Mouse (Mus musculus) CD4-positive helper T cell, adult 2 months (primary cell): ENCODE results near the gene Nxnl1.

Experiments used
- DNase-seq: peaks from one replicate; pipeline ENCODE4 v3.0.0-alpha.2; 2012; ENCODE audit warnings: low read depth, missing footprints, low spot score

Nxnl1 gene

DNA sequence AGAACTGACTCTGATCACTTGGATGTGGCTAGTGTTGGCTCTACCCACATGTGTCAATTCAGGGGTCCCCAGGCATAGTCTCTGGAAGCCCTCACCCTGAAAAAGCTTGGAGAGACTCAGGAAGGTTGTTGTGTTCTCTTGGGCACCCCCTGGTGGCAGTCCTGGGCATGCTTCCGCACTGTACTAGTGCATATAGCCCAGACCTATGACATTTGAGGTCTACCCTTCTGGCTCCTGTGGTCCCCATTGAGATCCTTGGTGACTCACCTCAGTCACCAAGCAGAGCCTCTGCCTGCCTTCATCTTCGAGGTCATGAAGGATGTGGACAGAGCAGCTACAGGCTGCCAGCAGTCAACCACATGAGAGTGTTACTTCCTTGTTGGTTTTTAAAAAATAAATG is 20.5 kb upstream of the Nxnl1 start:
- DNase-seq = peak; percentile 55

DNA sequence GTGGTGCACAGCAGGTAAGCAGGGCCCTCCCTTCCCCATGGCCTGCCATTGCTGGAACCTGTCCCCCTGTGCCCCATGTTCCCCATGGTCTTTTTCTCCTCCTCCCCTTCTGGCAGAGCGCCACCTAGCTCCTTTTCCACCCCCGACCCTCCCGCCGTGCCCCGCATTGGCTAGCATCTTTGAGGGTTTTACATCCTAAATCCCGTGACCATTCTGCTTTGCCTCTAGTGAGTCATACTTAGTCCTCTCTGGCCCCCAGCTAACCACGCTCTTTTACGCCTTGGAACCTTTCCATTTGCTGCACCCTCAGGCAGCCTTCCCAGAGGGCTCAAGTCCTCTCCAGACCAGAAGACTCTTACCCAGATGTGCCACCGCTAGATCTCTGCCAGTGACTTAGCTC is 13.8 kb upstream of the Nxnl1 start:
- no peak for DNase-seq

GRCm38 (mm10) chr8:71579476-71579875 is 13.1 kb upstream of the Nxnl1 start:
- DNase-seq = no peak

- no peak for DNase-seq
Observed at GRCm38 (mm10) chr8:71579009-71579408, 12.6 kb upstream of the Nxnl1 start.

GRCm38 (mm10) chr8:71577856-71578387 is 11.5 kb upstream of the Nxnl1 start:
- DNase-seq = no peak

- DNase-seq = no peak
Observed at GRCm38 (mm10) chr8:71575020-71575419, 8.6 kb upstream of the Nxnl1 start.

- no peak for DNase-seq
Observed at GRCm38 (mm10) chr8:71574426-71574825, 8.0 kb upstream of the Nxnl1 start.

DNA sequence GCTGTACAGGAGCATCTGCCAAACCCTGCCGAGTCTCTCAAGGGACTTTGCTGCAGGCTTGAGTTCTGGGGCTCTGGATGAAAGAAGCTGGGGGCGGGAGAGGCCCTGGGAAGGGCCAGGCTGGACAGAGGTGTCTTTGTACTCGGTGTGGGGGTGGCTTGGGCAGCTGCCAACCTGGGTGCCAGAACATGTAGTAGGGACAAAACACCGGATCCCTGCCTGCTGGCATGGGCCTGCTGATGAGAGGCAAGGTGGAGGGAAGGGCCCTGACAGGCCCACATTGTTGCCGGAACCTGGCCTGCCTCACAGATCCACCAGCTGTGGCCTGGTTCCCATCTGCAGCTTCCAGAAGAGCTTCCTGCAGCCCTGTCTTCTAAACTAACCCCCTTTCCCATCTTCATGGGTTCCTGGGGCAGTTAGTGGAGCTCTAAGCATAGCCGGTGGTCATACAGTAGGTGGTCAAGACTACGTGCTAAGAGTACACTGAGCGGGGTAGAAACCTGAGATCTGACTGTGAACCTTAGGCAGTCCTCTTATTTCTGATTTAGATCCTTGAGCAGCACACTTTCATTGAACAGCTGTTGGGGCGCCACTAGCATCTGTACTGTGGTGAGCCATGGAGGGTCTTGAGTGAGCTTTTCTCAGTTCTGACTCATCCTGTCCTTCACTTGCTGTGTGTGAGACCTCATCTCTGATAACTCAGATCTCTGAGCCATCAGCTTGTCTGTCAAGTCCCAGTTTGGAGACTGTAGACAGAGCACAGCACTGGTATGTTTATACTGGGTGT is 6.6 kb upstream of the Nxnl1 start:
- no peak for DNase-seq

GRCm38 (mm10) chr8:71572077-71572476 is 5.7 kb upstream of the Nxnl1 start:
- no peak for DNase-seq

DNA sequence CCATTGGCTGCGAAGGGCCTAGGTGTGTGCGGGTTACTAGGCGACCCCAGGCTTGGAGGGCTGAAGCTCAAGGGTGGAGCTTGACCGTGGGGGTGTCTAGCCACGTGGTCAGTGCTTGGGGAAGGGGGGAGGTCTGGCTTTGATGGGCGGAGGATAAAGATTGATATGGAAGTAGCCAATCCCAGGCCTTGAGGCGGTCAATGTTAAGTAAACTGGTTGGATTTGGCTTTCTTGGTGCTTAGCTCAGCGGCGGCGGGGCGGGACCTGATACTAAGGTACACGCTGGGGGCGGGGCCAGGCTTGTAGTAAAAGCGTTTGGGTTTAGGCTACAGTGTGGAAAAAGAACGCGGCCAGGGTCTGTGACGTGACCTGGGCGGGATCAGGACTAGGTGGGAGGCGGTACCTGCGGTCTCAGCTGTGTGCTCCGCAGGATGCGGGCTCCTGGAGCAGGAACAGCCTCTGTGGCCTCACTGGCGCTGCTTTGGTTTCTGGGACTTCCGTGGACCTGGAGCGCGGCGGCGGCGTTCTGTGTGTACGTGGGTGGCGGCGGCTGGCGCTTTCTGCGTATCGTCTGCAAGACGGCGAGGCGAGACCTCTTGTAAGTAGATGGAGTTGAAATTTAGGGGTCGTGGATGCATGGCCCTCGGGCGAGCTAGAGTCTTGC is 4.0 kb upstream of the Nxnl1 start:
- DNase-seq = peak; percentile 97

DNA sequence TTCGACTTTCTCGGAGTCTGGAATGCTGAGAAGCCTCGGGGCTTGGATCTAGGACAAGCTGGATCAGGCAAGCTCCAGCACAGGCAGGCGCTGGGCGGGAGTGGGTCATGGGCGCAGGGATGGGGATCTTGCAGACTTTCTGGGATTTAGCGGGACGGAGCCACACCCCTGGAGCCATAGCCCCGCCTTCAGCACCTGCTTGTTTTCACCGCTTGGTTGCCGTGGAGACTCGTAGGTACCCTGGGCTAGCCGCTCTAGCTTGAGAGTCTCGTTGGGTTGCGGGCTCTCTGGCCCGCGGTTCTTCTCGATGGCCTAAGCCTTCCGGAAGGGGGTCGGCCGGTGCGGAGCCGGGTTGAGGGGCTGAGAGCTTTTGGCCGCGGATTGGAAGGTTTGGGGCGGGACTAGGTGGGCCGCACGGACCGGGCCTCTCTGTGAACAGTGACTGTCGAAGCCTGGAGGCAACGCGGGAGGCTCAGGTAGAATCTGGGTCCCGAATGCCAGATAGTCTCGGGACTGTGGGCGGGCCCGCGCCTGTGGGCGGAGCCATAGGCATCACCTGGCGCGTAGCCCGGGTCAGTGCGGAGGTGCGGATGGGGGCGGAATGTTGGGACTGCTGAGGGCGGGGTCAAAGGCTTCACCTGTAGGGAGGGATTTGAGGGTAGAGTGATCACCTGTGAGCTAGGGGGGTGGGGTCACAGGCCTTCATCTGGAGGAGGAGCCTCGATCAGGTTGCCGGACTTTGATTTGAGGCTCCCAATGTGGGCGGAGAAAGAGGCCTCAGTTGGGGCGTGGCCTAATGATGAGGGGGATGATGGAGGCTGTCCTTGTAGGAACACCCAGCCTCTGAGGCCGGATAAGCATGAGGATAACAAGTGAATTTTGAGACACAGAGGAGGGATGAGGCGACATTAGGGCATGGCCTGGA is 3.2 kb upstream of the Nxnl1 start:
- peak; percentile 83 for DNase-seq

GRCm38 (mm10) chr8:71568941-71569340 is 2.5 kb upstream of the Nxnl1 start:
- DNase-seq = no peak

GRCm38 (mm10) chr8:71568387-71568937 is 2.1 kb upstream of the Nxnl1 start, which contains the start of gene Slc27a1:
TSS of gene Slc27a1 (plus strand) at chr8:71568882.
- no peak for DNase-seq

DNA sequence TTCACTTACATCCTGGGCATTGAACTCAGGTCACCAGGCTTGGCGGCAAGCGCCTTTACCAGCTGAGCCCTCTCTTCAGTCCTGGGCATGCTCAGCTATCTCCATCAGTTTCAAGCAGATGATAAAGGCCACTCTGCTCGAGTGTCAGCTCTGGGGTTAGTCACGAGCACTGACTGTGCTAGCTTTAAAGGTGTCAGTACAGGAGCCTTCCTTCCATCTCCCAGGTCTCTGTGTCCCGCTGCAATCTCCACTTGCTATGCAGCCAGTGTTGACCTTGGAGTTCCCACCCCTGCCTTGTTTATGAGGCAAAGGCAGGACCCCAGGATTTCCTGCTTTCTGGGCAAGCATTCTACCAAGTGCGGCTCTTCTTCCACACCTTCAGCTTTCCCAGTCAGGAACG is 1.2 kb upstream of the Nxnl1 start:
- no peak for DNase-seq

- no peak for DNase-seq
Observed at GRCm38 (mm10) chr8:71563992-71564391, 2.4 kb downstream of the Nxnl1 start.

- DNase-seq = peak; percentile 74
Observed at GRCm38 (mm10) chr8:71562751-71563150, 3.6 kb downstream of the Nxnl1 start.

GRCm38 (mm10) chr8:71561401-71561800 is 5.0 kb downstream of the Nxnl1 start:
- peak; percentile 84 for DNase-seq

DNA sequence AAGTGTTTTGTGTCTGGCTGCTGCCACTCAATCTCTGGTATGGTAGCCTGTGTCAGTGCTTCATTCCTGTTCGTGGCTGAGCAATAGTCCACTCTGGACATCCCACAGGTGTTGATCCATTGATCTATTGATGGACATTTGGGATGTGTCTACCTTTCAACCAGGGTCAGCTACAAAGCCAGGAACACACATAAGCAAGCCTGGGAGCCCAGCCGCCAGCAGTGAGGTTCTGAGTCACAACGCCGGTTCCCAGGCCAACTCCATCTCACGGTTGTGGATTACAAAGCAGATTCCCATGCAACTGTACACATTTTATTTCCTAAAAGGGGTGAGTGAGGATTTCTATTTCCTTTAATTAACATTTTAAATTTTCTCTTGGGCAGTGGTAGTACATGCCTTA is 5.6 kb downstream of the Nxnl1 start:
- DNase-seq = no peak

DNA sequence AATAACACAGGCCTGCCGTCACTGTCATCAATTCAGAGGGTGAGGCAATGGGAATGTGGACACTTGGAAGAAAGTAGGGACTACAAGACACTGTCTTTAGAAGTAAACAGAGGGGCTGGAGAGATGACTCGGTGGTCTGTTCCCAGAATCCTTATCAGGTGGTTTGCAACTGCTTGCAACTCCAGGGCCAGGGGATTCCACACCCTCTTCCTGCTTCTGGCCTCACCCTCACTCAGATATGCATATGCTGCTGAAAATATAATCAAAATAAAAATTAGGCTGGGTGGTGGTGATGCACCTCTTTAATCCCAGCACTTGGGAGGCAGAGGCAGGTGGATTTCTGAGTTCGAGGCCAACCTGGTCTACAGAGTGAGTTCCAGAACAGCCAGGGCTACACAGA is 6.3 kb downstream of the Nxnl1 start:
- no peak for DNase-seq

DNA sequence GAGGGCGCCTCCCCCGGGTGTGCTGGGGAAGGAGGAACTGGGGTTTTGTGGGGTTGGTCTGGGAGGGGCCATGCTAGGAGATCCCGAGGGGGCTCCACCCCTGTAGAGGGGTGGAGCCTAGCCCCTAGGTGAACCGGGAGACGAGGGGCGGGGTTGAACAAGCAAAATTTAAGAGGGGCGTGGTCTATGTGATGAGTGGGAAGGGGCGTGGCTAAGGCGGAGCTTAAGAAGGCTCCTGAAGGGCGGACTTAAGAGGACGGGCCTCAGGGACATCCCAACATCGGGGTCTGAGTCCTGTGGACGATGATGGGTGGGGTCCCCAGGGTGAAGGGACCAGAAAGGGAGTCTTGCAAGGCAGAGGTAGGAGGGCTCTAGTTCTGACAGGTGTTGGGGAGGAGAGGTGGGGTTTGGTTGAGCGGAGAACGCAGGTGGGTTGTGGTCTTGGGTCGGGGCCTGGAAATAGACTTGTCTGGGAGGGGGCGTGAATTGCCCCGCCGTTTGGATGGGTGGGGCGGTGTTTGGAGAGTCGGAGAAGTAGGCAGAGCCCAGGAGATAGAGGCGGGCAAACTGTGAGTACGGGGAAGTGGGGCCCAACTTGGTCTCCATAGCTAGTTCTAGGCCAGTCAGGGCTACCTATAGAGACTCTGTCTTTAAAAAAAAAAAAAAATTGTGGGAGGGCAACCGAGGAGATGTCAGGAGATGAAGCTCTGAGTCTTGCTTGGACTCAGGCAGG is 7.3 kb downstream of the Nxnl1 start:
- peak; percentile 90 for DNase-seq
